Mouse (Mus musculus) T-helper 1 cell (primary cell): ENCODE data around the gene Gm4301.
"Not testable (repeated sequence)": the region's sequence is repeated elsewhere in the genome, so short reads cannot be mapped to it uniquely, and the experiment has no call there.

Experiments used
- in situ Hi-C: fragments of 300-600 bp; cut with MboI, MseI; formaldehyde crosslinking; loops from one replicate; pipeline ENCODE4 v1.15.1; 2025; ENCODE audit warnings: high pct_unique_total_duplicates

Gene Gm4301

DNA sequence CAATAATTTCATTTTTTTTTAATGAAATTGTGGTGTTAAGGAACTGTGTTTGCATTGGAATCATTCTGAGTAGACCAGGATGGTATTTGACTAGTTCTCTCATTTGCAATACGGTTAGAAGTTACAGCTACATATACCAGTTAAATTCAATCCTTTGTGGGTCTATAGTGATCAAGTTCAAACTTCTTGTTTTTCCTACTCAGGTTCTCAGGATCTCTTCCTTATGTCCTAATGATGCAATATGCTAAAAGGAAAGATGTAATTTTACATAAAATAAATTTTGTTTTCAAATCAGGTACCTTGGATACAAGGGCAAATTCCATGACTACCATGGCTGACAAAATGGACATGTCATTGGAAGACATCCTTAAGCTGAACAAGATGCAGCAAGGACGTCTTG, at the start of gene Gm4301:
Gene Gm4301, plus strand, starts transcription at position 301 of the 400 bp plus-strand sequence.
- in situ Hi-C loops = not testable (repeated sequence)

DNA sequence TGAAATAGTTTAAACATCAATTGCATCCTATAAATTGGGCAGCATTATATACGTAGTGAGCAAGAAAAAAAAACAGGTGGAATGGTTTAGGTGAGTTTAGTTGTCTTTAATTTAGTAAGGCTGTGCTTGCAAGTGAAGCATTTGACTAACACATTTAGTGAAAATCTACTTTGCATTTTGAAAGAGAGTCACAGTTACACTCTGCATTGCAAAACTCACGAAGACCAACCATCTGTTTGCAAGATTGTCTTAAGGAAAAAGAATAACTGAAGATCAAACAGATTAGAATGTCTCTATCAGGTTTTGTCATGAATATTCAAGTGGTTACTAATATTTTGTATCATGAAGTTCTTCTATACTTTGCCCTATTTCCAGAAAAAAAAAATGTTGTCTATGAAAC, 39.4 kb upstream of the Gm4301 start:
- in situ Hi-C loops = loop anchor here (5.0 kb wide), 1 partner anchor 71 kb away; no protein-coding TSS in a partner anchor

DNA sequence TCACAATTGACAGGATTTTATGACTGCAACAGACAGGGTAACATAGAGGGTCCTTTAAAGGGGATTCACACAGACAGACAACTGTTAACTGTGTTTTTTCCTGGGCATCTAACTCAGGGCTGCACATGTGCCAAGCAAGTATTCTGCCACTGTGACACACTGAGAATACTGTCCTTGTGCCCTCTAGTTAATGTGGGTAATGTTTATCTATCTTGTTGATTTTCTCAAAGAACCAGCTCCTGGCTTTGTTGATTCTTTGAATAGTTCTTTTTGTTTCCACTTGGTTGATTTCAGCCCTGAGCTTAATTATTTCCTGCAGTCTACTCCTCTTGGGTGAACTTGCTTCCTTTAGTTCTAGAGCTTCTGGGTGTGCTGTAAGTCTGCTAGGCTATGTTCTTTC, 35.4 kb upstream of the Gm4301 start:
- in situ Hi-C loops = not testable (repeated sequence)

DNA sequence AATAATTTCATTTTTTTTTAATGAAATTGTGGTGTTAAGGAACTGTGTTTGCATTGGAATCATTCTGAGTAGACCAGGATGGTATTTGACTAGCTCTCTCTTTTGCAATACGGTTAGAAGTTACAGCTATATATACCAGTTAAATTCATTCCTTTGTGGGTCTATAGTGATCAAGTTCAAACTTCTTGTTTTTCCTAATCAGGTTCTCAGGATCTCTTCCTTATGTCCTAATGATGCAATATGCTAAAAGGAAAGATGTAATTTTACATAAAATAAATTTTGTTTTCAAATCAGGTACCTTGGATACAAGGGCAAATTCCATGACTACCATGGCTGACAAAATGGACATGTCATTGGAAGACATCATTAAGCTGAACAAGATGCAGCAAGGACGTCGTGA, 5.1 kb downstream of the Gm4301 start, which contains the start of gene Gm4302:
Gene Gm4302, plus strand, starts transcription at position 301 of the 400 bp plus-strand sequence.
- in situ Hi-C loops = not testable (repeated sequence)

DNA sequence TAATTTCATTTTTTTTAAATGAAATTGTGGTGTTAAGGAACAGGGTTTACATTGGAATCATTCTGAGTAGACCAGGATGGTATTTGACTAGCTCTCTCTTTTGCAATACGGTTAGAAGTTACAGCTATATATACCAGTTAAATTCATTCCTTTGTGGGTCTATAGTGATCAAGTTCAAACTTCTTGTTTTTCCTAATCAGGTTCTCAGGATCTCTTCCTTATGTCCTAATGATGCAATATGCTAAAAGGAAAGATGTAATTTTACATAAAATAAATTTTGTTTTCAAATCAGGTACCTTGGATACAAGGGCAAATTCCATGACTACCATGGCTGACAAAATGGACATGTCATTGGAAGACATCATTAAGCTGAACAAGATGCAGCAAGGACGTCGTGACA, 10.2 kb downstream of the Gm4301 start, which contains the start of gene Gm4303:
Gene Gm4303, plus strand, starts transcription at position 301 of the 400 bp plus-strand sequence.
- in situ Hi-C loops = not testable (repeated sequence)

DNA sequence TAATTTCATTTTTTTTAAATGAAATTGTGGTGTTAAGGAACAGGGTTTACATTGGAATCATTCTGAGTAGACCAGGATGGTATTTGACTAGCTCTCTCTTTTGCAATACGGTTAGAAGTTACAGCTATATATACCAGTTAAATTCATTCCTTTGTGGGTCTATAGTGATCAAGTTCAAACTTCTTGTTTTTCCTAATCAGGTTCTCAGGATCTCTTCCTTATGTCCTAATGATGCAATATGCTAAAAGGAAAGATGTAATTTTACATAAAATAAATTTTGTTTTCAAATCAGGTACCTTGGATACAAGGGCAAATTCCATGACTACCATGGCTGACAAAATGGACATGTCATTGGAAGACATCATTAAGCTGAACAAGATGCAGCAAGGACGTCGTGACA, 15.3 kb downstream of the Gm4301 start, which contains the start of gene Gm4305:
Gene Gm4305, plus strand, starts transcription at position 301 of the 400 bp plus-strand sequence.
- in situ Hi-C loops = not testable (repeated sequence)

DNA sequence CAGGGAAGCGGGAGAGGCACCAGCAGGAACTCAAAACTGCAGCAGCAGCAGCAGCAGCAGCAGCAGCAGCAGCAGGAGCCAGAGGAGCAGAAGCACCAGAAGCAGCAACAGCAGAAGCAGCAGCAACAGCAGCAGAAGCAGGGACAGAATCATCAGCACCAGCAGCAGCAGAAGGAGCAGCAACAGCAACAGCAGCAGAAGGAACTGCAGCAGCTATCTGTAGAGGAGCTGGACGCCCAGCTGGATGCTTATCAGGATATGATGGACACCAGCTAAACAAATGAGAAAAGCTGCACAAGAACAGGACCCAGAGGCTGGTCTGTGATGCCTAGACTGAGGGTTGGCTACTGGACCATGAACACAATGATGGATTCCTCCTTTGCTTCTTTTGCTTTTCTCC, 21.4 kb downstream of the Gm4301 start:
- in situ Hi-C loops = not testable (repeated sequence)

DNA sequence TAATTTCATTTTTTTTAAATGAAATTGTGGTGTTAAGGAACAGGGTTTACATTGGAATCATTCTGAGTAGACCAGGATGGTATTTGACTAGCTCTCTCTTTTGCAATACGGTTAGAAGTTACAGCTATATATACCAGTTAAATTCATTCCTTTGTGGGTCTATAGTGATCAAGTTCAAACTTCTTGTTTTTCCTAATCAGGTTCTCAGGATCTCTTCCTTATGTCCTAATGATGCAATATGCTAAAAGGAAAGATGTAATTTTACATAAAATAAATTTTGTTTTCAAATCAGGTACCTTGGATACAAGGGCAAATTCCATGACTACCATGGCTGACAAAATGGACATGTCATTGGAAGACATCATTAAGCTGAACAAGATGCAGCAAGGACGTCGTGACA, 25.6 kb downstream of the Gm4301 start, which contains the start of gene Gm4307:
Gene Gm4307, plus strand, starts transcription at position 301 of the 400 bp plus-strand sequence.
- in situ Hi-C loops = not testable (repeated sequence)

DNA sequence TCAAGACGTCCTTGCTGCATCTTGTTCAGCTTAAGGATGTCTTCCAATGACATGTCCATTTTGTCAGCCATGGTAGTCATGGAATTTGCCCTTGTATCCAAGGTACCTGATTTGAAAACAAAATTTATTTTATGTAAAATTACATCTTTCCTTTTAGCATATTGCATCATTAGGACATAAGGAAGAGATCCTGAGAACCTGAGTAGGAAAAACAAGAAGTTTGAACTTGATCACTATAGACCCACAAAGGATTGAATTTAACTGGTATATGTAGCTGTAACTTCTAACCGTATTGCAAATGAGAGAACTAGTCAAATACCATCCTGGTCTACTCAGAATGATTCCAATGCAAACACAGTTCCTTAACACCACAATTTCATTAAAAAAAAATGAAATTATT, 47.0 kb downstream of the Gm4301 start, which contains the start of gene Gm4312:
Gene Gm4312, minus strand, starts transcription at position 101 of the 400 bp plus-strand sequence.
- in situ Hi-C loops = not testable (repeated sequence)
